Mouse (Mus musculus): ENCODE results near the gene Fam162b. TPM values are rescaled to one million over a fixed set of nuclear protein-coding genes. Genes with fewer than 3 reads are reported as not detected.
A peak's percentile ranks its signal among the peaks of the same experiment; 100 is the strongest.

The Fam162b gene
- total RNA-seq, 1 experiment from 2014 or later = not detected

DNA sequence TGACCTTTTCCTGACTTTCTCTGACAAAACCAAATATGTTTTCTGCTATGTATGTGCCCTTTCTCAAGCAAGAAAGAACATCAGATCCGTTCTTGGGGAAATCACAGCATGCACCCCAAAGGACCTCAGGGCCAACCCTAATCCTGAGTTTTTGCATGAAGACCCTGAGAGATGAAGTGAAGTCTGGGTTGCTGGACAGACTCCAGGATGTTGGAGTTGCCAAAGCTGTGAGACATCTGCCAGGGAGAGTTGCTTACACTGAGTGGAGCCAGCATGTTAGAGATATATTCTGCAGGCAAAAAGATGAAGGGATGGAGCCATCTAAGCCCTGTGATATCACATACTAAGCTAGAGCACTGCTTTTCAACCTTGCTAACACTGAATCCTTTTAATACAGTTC is 34.3 kb downstream of the Fam162b start:
- no peak for ATAC-seq (replicated peaks in 1 of 2; ENCODE audit: insufficient read depth in 1 of 2, low FRiP score in 2 of 2, low TSS enrichment in 1 of 2, low read depth in 1 of 2, poor library complexity in 2 of 2, severe bottlenecking in 2 of 2)

DNA sequence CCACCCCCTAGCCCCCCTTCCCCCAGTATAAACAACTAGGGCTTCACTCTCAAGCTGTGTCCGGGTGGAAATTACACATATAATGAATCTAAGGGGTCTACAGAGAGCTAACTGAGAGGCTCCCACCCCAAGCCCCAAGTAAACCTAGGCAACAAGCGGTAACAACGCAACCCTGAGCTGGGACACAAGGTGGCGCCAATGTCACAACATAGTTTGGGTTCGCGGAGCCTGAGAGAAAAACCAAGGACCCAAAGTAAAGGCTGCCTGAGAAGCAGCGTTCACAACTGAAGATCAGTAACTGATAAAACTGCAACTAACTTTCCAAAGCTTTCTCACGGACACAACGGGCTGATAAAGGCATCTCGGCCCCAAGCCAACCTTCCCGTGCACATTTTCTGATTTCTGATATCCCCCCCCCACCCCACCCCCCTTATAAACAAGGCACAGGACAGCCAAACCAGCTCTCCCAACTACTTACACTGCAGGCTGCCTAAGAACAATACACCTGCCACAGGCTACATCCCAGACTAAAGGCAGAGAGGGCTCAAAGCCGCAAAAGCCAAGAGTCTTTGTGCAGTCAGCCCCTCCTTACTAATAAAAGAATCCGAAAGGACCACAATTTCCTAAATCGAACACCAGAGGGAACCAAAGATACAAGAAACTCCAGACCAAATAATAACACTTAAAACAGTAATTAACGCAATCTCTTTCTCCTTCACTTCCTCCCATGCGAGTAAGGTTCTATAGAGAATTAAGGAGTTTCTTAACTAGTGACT is 36.8 kb downstream of the Fam162b start:
- peak; percentile 93 to 99 for ATAC-seq (replicated peaks in 1 of 2; ENCODE audit: insufficient read depth in 1 of 2, low FRiP score in 2 of 2, low TSS enrichment in 1 of 2, low read depth in 1 of 2, poor library complexity in 2 of 2, severe bottlenecking in 2 of 2)

Other genes starting within 250 kb of the Fam162b start
- not detected in 2 replicates for gene Gm49339, start 109.9 kb downstream of the Fam162b start, total RNA-seq (2017)
- 42.8 and 68.0 TPM in 2 replicates for gene Lilr4b, start 109.9 kb downstream of the Fam162b start, total RNA-seq (2017)
- gene Lilrb4a, start 99.6 kb downstream of the Fam162b start, total RNA-seq (2017) = 38.3 and 101 TPM in 2 replicates
- not detected in 2 replicates for gene Gprc6a, start 40.9 kb upstream of the Fam162b start, total RNA-seq (2017)
- 0.69 TPM in 1 of 2 replicates, not detected in the other for gene Rfx6, start 87.2 kb upstream of the Fam162b start, total RNA-seq (2017)

Data from hematopoietic stem cell, adult 5-6 weeks (primary cell).